Mouse (Mus musculus): ENCODE results near the gene 4930522H14Rik. TPM values are rescaled to one million over a fixed set of nuclear protein-coding genes. Genes with fewer than 3 reads are reported as not detected.

The 4930522H14Rik gene
- polyA plus RNA-seq, 1 experiment = not detected

- WGBS = 90% methylated on average over 3 of the region's 3 CpGs
- no peak for DNase-seq
- TF ChIP-seq POLR2A (IDR thresholded peaks at IDR 0.05; ENCODE audit: borderline replicate concordance, extremely low read depth, low read depth, low read length) = no peak
- TF ChIP-seq CTCF (IDR thresholded peaks at IDR 0.05; ENCODE audit: insufficient read depth, low read length) = no peak
- peaks cover 11% of the 10 kb centered on the region for H3K4me1 ChIP-seq (ENCODE audit: control insufficient read depth, insufficient read depth, low read length)
- H3K4me3 ChIP-seq (replicated peaks; ENCODE audit: extremely low read depth, low read depth, low read length) = no peak overlapping the region
Measured at GRCm38 (mm10) chr4:109477454-109477853, 53.6 kb downstream of the 4930522H14Rik start.

GRCm38 (mm10) chr4:109476554-109477014 lies 54.5 kb downstream of the 4930522H14Rik start:
- Histone ChIP-seq H3K4me1 (ENCODE audit: control insufficient read depth, insufficient read depth, low read length) (peaks cover 14% of the 10 kb centered on the region), H3K4me3 (replicated peaks; ENCODE audit: extremely low read depth, low read depth, low read length) (peak overlapping the region; percentile 96)
- DNase-seq = peak; percentile 87
- under 1% methylated on average over 38 of the region's 39 CpGs for WGBS
- TF ChIP-seq POLR2A (IDR thresholded peaks at IDR 0.05; ENCODE audit: borderline replicate concordance, extremely low read depth, low read depth, low read length) = peak; percentile 45; the same call in 1 of the 2 replicates
- no peak for TF ChIP-seq CTCF (IDR thresholded peaks at IDR 0.05; ENCODE audit: insufficient read depth, low read length)

GRCm38 (mm10) chr4:109475577-109476553 lies 55.2 kb downstream of the 4930522H14Rik start:
- WGBS = under 1% methylated on average over 53 of the region's 68 CpGs
- peaks cover 16% of the 10 kb centered on the region for H3K4me1 ChIP-seq (ENCODE audit: control insufficient read depth, insufficient read depth, low read length)
- TF ChIP-seq POLR2A (IDR thresholded peaks at IDR 0.05; ENCODE audit: borderline replicate concordance, extremely low read depth, low read depth, low read length) (no peak), CTCF (IDR thresholded peaks at IDR 0.05; ENCODE audit: insufficient read depth, low read length) (no peak)
- peak; percentile 72 for DNase-seq
- peak overlapping the region; percentile 96 for H3K4me3 ChIP-seq (replicated peaks; ENCODE audit: extremely low read depth, low read depth, low read length)

GRCm38 (mm10) chr4:109475078-109475477 lies 56.0 kb downstream of the 4930522H14Rik start:
- TF ChIP-seq CTCF (IDR thresholded peaks at IDR 0.05; ENCODE audit: insufficient read depth, low read length) = no peak
- no peak for TF ChIP-seq POLR2A (IDR thresholded peaks at IDR 0.05; ENCODE audit: borderline replicate concordance, extremely low read depth, low read depth, low read length)
- 41% methylated on average over 2 of the region's 2 CpGs for WGBS
- H3K4me3 ChIP-seq (replicated peaks; ENCODE audit: extremely low read depth, low read depth, low read length) = peak overlapping the region; percentile 37
- H3K4me1 ChIP-seq (ENCODE audit: control insufficient read depth, insufficient read depth, low read length) = peaks cover 16% of the 10 kb centered on the region
- no peak for DNase-seq

GRCm38 (mm10) chr4:109472566-109472965 lies 58.5 kb downstream of the 4930522H14Rik start:
- Histone ChIP-seq H3K4me1 (ENCODE audit: control insufficient read depth, insufficient read depth, low read length) (peaks cover 16% of the 10 kb centered on the region), H3K4me3 (replicated peaks; ENCODE audit: extremely low read depth, low read depth, low read length) (no peak overlapping the region)
- TF ChIP-seq CTCF (IDR thresholded peaks at IDR 0.05; ENCODE audit: insufficient read depth, low read length) = no peak
- no peak for TF ChIP-seq POLR2A (IDR thresholded peaks at IDR 0.05; ENCODE audit: borderline replicate concordance, extremely low read depth, low read depth, low read length)
- WGBS = 85% methylated on average over 3 of the region's 3 CpGs
- DNase-seq = no peak

- peaks cover 16% of the 10 kb centered on the region for H3K4me1 ChIP-seq (ENCODE audit: control insufficient read depth, insufficient read depth, low read length)
- TF ChIP-seq POLR2A (IDR thresholded peaks at IDR 0.05; ENCODE audit: borderline replicate concordance, extremely low read depth, low read depth, low read length) (no peak), CTCF (IDR thresholded peaks at IDR 0.05; ENCODE audit: insufficient read depth, low read length) (no peak)
- DNase-seq = no peak
- H3K4me3 ChIP-seq (replicated peaks; ENCODE audit: extremely low read depth, low read depth, low read length) = no peak overlapping the region
Measured at GRCm38 (mm10) chr4:109471606-109472005, 59.5 kb downstream of the 4930522H14Rik start.

- TF ChIP-seq CTCF (IDR thresholded peaks at IDR 0.05; ENCODE audit: insufficient read depth, low read length) (no peak), POLR2A (IDR thresholded peaks at IDR 0.05; ENCODE audit: borderline replicate concordance, extremely low read depth, low read depth, low read length) (no peak)
- no peak overlapping the region for H3K4me3 ChIP-seq (replicated peaks; ENCODE audit: extremely low read depth, low read depth, low read length)
- no peak for DNase-seq
Measured at GRCm38 (mm10) chr4:109467687-109468086, 63.4 kb downstream of the 4930522H14Rik start.

GRCm38 (mm10) chr4:109463892-109464291 lies 67.2 kb downstream of the 4930522H14Rik start:
- Histone ChIP-seq H3K4me1 (ENCODE audit: control insufficient read depth, insufficient read depth, low read length) (peaks cover 3% of the 10 kb centered on the region; the same call in 1 of the 2 replicates), H3K4me3 (replicated peaks; ENCODE audit: extremely low read depth, low read depth, low read length) (no peak overlapping the region)
- DNase-seq = no peak
- TF ChIP-seq POLR2A (IDR thresholded peaks at IDR 0.05; ENCODE audit: borderline replicate concordance, extremely low read depth, low read depth, low read length) (no peak), CTCF (IDR thresholded peaks at IDR 0.05; ENCODE audit: insufficient read depth, low read length) (no peak)

More at GRCm38 (mm10) chr4:109467687-109468086, 63.4 kb downstream of the 4930522H14Rik start:
- H3K4me1 ChIP-seq (ENCODE audit: control insufficient read depth, insufficient read depth, low read length) = peaks cover 6% of the 10 kb centered on the region; the same call in 1 of the 2 replicates

- no peak for DNase-seq
- H3K4me1 ChIP-seq (ENCODE audit: control insufficient read depth, insufficient read depth, low read length) = peaks cover 6% of the 10 kb centered on the region
- 40% methylated on average over 3 of the region's 3 CpGs for WGBS
Measured at GRCm38 (mm10) chr4:109460421-109461179, 70.5 kb downstream of the 4930522H14Rik start.

More at GRCm38 (mm10) chr4:109460421-109461179, 70.5 kb downstream of the 4930522H14Rik start:
- H3K4me3 ChIP-seq (replicated peaks; ENCODE audit: extremely low read depth, low read depth, low read length) = no peak overlapping the region
- no peak for TF ChIP-seq POLR2A (IDR thresholded peaks at IDR 0.05; ENCODE audit: borderline replicate concordance, extremely low read depth, low read depth, low read length)
- no peak for TF ChIP-seq CTCF (IDR thresholded peaks at IDR 0.05; ENCODE audit: insufficient read depth, low read length)

Data from lung, adult 2 months (tissue).